ENCODE assay signal across 9 mouse cellular contexts in genomic region chr2:174326481-174326880, GRCm38 (mm10). TPM values are rescaled to one million over a fixed set of nuclear protein-coding genes. Genes with fewer than 3 reads are reported as not detected.
DNase-seq lines count a peak whose midpoint lies in the region; ATAC-seq and TF ChIP-seq lines count a peak whose summit lies in the region.
"Had no signal": no experiment of that assay in that cellular context is flagged by ENCODE, and none has a peak within 500 bp of the region (broad histone marks: within the 10 kb centered on the region; RNA-seq: fewer than 3 reads in every experiment).

No protein-coding gene starts in this region.

- ATAC-seq in kidney, postnatal 0 days (replicated peaks; ENCODE audit: low FRiP score, low read depth), result no peak
- ATAC-seq in intestine, embryonic 14.5 days (replicated peaks; ENCODE audit: low FRiP score, low TSS enrichment, low read depth), result no peak
- no peak for ATAC-seq in megakaryocyte progenitor cell, adult 5-6 weeks (replicated peaks; ENCODE audit: poor library complexity)

- H3K27ac ChIP-seq in kidney, postnatal 0 days, result no peak overlapping the region
- H3K27ac ChIP-seq in cortical plate, adult 2 months (ENCODE audit: insufficient read depth, low read length), result no peak overlapping the region
- no peak overlapping the region for H3K27ac ChIP-seq in intestine, embryonic 14.5 days (ENCODE audit: low read depth)

- peak overlapping the region; percentile 89 for H3K4me3 ChIP-seq in kidney, postnatal 0 days (replicated peaks; ENCODE audit: low read depth, low read length)
- peak overlapping the region; percentile 79; the same call in 1 of the 2 replicates for H3K4me3 ChIP-seq in cortical plate, adult 2 months (ENCODE audit: insufficient read depth, low read length)
- peak overlapping the region; percentile 97 for H3K4me3 ChIP-seq in intestine, embryonic 14.5 days (ENCODE audit: low read depth, low read length)
- H3K4me3 ChIP-seq in myocyte, result peak overlapping the region; percentile 69

- TF ChIP-seq POLR2A in cortical plate, adult 2 months (IDR thresholded peaks at IDR 0.05; ENCODE audit: extremely low read depth, insufficient read depth, low read length), result no peak
- TF ChIP-seq POLR2A in myocyte (IDR thresholded peaks at IDR 0.05; ENCODE audit: insufficient read length, low read depth), result no peak

- 60% methylated on average over 8 of the region's 8 CpGs for WGBS in kidney, postnatal 0 days
- WGBS in intestine, embryonic 14.5 days, result 50% methylated on average over 8 of the region's 8 CpGs

- intact Hi-C loops in left cerebral cortex, postnatal 25 days (cut with DNase I), result loop anchor here (5.0 kb wide), 2 partner anchors 346 to 531 kb away; no protein-coding TSS in a partner anchor

- no peaks in the 10 kb centered on the region for H3K36me3 ChIP-seq in kidney, postnatal 0 days (ENCODE audit: insufficient read depth, low read length)
- H3K36me3 ChIP-seq in intestine, embryonic 14.5 days (ENCODE audit: control insufficient read depth, insufficient read depth, low read length), result peaks cover 4% of the 10 kb centered on the region; the same call in 1 of the 2 replicates
- H3K36me3 ChIP-seq in myocyte (ENCODE audit: control insufficient read depth, insufficient read depth), result no peaks in the 10 kb centered on the region

- TF ChIP-seq CTCF in kidney, postnatal 0 days (IDR thresholded peaks at IDR 0.05; ENCODE audit: low read depth), result no peak
- TF ChIP-seq CTCF in cortical plate, adult 2 months (IDR thresholded peaks at IDR 0.05; ENCODE audit: extremely low read depth, insufficient read depth, low read length), result no peak

- H3K9me3 ChIP-seq in kidney, postnatal 0 days (replicated peaks; ENCODE audit: low read length), result no peaks in the 10 kb centered on the region
- H3K9me3 ChIP-seq in intestine, embryonic 14.5 days (ENCODE audit: control insufficient read depth, low read length), result no peaks in the 10 kb centered on the region

- no peaks in the 10 kb centered on the region for H3K27me3 ChIP-seq in kidney, postnatal 0 days (ENCODE audit: insufficient read depth, low read length)
- H3K27me3 ChIP-seq in intestine, embryonic 14.5 days (replicated peaks; ENCODE audit: control insufficient read depth, insufficient read depth, low read length), result no peaks in the 10 kb centered on the region
- H3K27me3 ChIP-seq in myocyte (ENCODE audit: control insufficient read depth, insufficient read depth, insufficient read length), result no peaks in the 10 kb centered on the region

- peaks cover 14% of the 10 kb centered on the region for H3K79me2 ChIP-seq in myocyte (ENCODE audit: control insufficient read depth, insufficient read depth)

- H3K4me1 ChIP-seq in kidney, postnatal 0 days (replicated peaks; ENCODE audit: insufficient read depth, low read length), result no peaks in the 10 kb centered on the region
- no peaks in the 10 kb centered on the region; the same call in 1 of the 2 replicates for H3K4me1 ChIP-seq in cortical plate, adult 2 months (ENCODE audit: control insufficient read depth, insufficient read depth, low read length)
- H3K4me1 ChIP-seq in intestine, embryonic 14.5 days (replicated peaks; ENCODE audit: control insufficient read depth, insufficient read depth, low read length), result no peaks in the 10 kb centered on the region

- H3K9ac ChIP-seq in kidney, postnatal 0 days (ENCODE audit: low read depth, low read length), result peak overlapping the region; percentile 29; the same call in 1 of the 2 replicates
- peak overlapping the region; percentile 100 for H3K9ac ChIP-seq in intestine, embryonic 14.5 days (ENCODE audit: low read length)

- peak overlapping the region; percentile 99 for H3ac ChIP-seq in myocyte (ENCODE audit: control insufficient read depth, insufficient read length)

- H3K4me2 ChIP-seq in kidney, postnatal 0 days (ENCODE audit: low read length), result peak overlapping the region; percentile 65
- peak overlapping the region; percentile 73 for H3K4me2 ChIP-seq in intestine, embryonic 14.5 days (ENCODE audit: low read length)
- peak overlapping the region; percentile 67 for H3K4me2 ChIP-seq in myocyte (ENCODE audit: low read depth)

- DNase-seq in kidney, postnatal 0 days (ENCODE audit: low spot score), result no peak
- DNase-seq in kidney, adult 8-10 months, result no peak
- no peak for DNase-seq in intestine, embryonic 14.5 days (ENCODE audit: low spot score)
- no peak for DNase-seq in spleen, postnatal 4 days (ENCODE audit: low spot score in 2 of 2)
- DNase-seq in left cerebral cortex, postnatal 25 days (ENCODE audit: low spot score in 2 of 2), result no peak

TF ChIP-seq in myocyte, 11 proteins besides CTCF, POLR2A, EP300 and RAD21:
- TF ChIP-seq MYOG (IDR thresholded peaks at IDR 0.05; ENCODE audit: control insufficient read depth in 1 of 3, insufficient read depth in 1 of 3, insufficient read length in 2 of 3, low read depth in 2 of 3), result no peak
- no peak for TF ChIP-seq MYOD1 (IDR thresholded peaks at IDR 0.05; ENCODE audit: control insufficient read depth in 1 of 3, insufficient read length in 2 of 3, low read depth in 2 of 3)
- no peak for TF ChIP-seq REST (IDR thresholded peaks at IDR 0.05; ENCODE audit: insufficient read depth, insufficient read length)
- no peak for TF ChIP-seq E2F4 (IDR thresholded peaks at IDR 0.05; ENCODE audit: insufficient read depth)
- no peak for TF ChIP-seq MAX (IDR thresholded peaks at IDR 0.05; ENCODE audit: low read depth)
- no peak for TF ChIP-seq USF1 (IDR thresholded peaks at IDR 0.05; ENCODE audit: low read depth)
- no peak for TF ChIP-seq CEBPB (IDR thresholded peaks at IDR 0.05; ENCODE audit: insufficient read depth, poor library complexity, severe bottlenecking)
- no peak for TF ChIP-seq TCF12 (IDR thresholded peaks at IDR 0.05; ENCODE audit: insufficient read depth, poor library complexity, severe bottlenecking)
- TF ChIP-seq POLR2AphosphoS2 (IDR thresholded peaks at IDR 0.05; ENCODE audit: insufficient read length, low read depth), result no peak
- no peak for TF ChIP-seq SRF (IDR thresholded peaks at IDR 0.05; ENCODE audit: control insufficient read depth, insufficient read length, low read depth)
- TF ChIP-seq TCF3 (IDR thresholded peaks at IDR 0.05; ENCODE audit: insufficient read length, low read depth), result no peak

RNA-seq across cellular contexts. Expression of gene Gm20721, which starts 20.0 kb away (rescaled TPM):
- 8.6 and 11.1 TPM in 2 replicates for polyA plus RNA-seq in kidney, postnatal 0 days (2015; fragmentation: Nextera tagmentation; extraction: Ambion mirVana)
- polyA plus RNA-seq in cortical plate, adult 2 months (2012; rRNA removed), result 0.06 TPM in 1 of 2 replicates, not detected in the other
- polyA plus RNA-seq in intestine, embryonic 14.5 days (2014; fragmentation: Nextera tagmentation; extraction: Ambion mirVana), result 8.2 and 12.6 TPM in 2 replicates
- 9.7 TPM for polyA plus RNA-seq in myocyte (2012; fragmentation: generic; extraction: Trizol)
- 0.12 TPM in 1 of 2 replicates, not detected in the other for total RNA-seq in megakaryocyte progenitor cell, adult 5-6 weeks (2015)
- total RNA-seq in megakaryocyte progenitor cell, adult 5-6 weeks (2017), result 3.1 and 3.3 TPM in 2 replicates
- 1 to 10 TPM; 2.2 to 3.0 TPM for total RNA-seq in left cerebral cortex, postnatal 25 days (2021)
- polyA plus RNA-seq: urinary bladder, adult 2 months had no signal

RNA-seq across cellular contexts. Expression of gene Gnas, which starts 42.4 kb away (rescaled TPM):
- polyA plus RNA-seq in kidney, postnatal 0 days (2015; fragmentation: Nextera tagmentation; extraction: Ambion mirVana), result 1,338 and 1,363 TPM in 2 replicates
- 2,122 and 2,206 TPM in 2 replicates for polyA plus RNA-seq in cortical plate, adult 2 months (2012; rRNA removed)
- 1,658 and 1,793 TPM in 2 replicates for polyA plus RNA-seq in intestine, embryonic 14.5 days (2014; fragmentation: Nextera tagmentation; extraction: Ambion mirVana)
- 1,706 TPM for polyA plus RNA-seq in myocyte (2012; fragmentation: generic; extraction: Trizol)
- 564 and 566 TPM in 2 replicates for total RNA-seq in megakaryocyte progenitor cell, adult 5-6 weeks (2015)
- 218 and 221 TPM in 2 replicates for total RNA-seq in megakaryocyte progenitor cell, adult 5-6 weeks (2017)
- 1,000 to 10,000 TPM; 1,712 to 1,744 TPM for total RNA-seq in left cerebral cortex, postnatal 25 days (2021)
